Mouse (Mus musculus) hindbrain, embryonic 16.5 days (tissue): ENCODE results near the gene Cwc22. TPM values are rescaled to one million over a fixed set of nuclear protein-coding genes. Genes with fewer than 3 reads are reported as not detected.

ENCODE experiments used
- ATAC-seq: fragments of 200-750 bp; cut with Nextera tagmentation; 2 replicates; pipeline ENCODE4 v1.8.0; 2017; ENCODE audit warnings: moderate TSS enrichment, moderate library complexity
- H3K27ac ChIP-seq: fragments of 300-500 bp; sonication (generic); 2 replicates; pipeline ENCODE4 v1.5.1; 2014; ENCODE audit warnings: low read depth, mild to moderate bottlenecking, control low read depth, low read length, moderate library complexity
- H3K27me3 ChIP-seq: fragments of 300-500 bp; sonication (generic); replicated peaks from 2 replicates; pipeline ENCODE4 v1.6.1; 2014; ENCODE audit warnings: low read length; ENCODE audit not compliant: control insufficient read depth, insufficient read depth
- H3K36me3 ChIP-seq: fragments of 300-500 bp; sonication (generic); 2 replicates; pipeline ENCODE4 v1.6.1; 2014; ENCODE audit warnings: mild to moderate bottlenecking, low read length, moderate library complexity, mixed read lengths; ENCODE audit not compliant: control insufficient read depth, insufficient read depth
- H3K4me1 ChIP-seq: fragments of 300-500 bp; sonication (generic); 2 replicates; pipeline ENCODE4 v1.6.1; 2014; ENCODE audit warnings: low read depth, low read length; ENCODE audit not compliant: control insufficient read depth, insufficient read depth
- H3K4me2 ChIP-seq: fragments of 300-500 bp; sonication (generic); 2 replicates; pipeline ENCODE4 v1.6.1; 2014; ENCODE audit warnings: mild to moderate bottlenecking, low read length, control low read depth, moderate library complexity
- H3K4me3 ChIP-seq: fragments of 300-500 bp; sonication (generic); 2 replicates; pipeline ENCODE4 v1.5.1; 2014; ENCODE audit warnings: mild to moderate bottlenecking, low read length, control low read depth, moderate library complexity
- H3K9ac ChIP-seq: fragments of 300-500 bp; sonication (generic); 2 replicates; pipeline ENCODE4 v1.6.1; 2014; ENCODE audit warnings: low read depth, mild to moderate bottlenecking, control low read depth, low read length, moderate library complexity
- H3K9me3 ChIP-seq: fragments of 300-500 bp; sonication (generic); 2 replicates; pipeline ENCODE4 v1.6.1; 2014; ENCODE audit warnings: mild to moderate bottlenecking, low read length, moderate library complexity; ENCODE audit not compliant: control insufficient read depth
- WGBS: fragments of 180-500 bp; shearing (Covaris S2); extraction: QIAGEN DNeasy Blood & Tissue Kit; methylation state at CpG from one replicate; pipeline ENCODE4 v1.1.7; 2014; 5-methylcytosine and 5-hydroxymethylcytosine counted together
- polyA plus RNA-seq: library from polyadenylated mRNA; unstranded; fragments of >200 nt; fragmentation: Nextera tagmentation; extraction: Ambion mirVana; gene quantifications from 2 replicates; pipeline ENCODE4 v1.2.1, GENCODE M21; 2015

The Cwc22 gene
- polyA plus RNA-seq, 1 experiment from 2014 or later = 18.7 TPM

DNA sequence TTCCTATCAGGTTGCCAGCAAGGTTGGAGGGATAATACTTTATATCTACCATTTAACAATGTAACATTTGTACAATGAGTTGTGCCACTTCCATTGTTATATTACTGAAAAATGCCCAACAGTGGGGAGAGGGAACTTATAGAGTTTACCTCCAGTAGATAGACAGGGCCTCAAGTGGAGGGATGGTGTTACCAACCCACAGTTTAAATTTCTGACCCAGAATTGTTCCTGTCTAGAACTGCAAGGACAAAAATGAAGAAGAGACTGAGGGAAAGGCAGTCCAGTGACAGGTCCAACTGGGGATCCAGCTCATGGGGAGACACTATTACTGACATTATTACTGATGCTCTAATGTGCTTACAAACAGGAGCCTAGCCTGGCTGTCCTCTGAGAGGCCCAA is 72.4 kb downstream of the Cwc22 start:
- H3K36me3 ChIP-seq = no peaks in the 10 kb centered on the region
- H3K4me3 ChIP-seq = no peak overlapping the region
- H3K4me2 ChIP-seq = no peak overlapping the region
- ATAC-seq = no peak
- H3K4me1 ChIP-seq = no peaks in the 10 kb centered on the region
- H3K27ac ChIP-seq = no peak overlapping the region
- H3K27me3 ChIP-seq = no peaks in the 10 kb centered on the region
- no peak overlapping the region for H3K9ac ChIP-seq
- H3K9me3 ChIP-seq = no peaks in the 10 kb centered on the region

DNA sequence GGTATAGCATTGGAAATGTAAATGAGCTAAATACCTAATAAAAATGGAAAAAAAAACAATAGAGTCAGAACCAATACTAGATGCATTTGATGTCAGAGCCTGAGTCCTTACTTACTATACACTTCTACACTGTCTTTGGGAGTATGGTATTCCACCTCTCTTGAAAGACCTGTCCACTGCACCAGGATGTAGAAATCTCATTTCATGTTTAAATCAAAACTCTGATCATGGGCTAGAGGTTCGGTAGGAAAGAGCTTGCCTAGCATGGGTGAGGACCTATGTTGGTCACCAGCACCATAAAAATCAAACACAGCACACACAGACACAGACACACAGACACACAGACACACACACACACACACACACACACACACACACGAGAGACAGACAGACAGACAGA is 73.5 kb downstream of the Cwc22 start:
- no peak overlapping the region for H3K4me2 ChIP-seq
- 85% methylated on average over 2 of the region's 2 CpGs for WGBS
- no peak overlapping the region for H3K9ac ChIP-seq
- no peaks in the 10 kb centered on the region for H3K4me1 ChIP-seq
- H3K4me3 ChIP-seq = no peak overlapping the region
- H3K27ac ChIP-seq = no peak overlapping the region
- H3K36me3 ChIP-seq = no peaks in the 10 kb centered on the region
- no peaks in the 10 kb centered on the region for H3K9me3 ChIP-seq
- ATAC-seq = no peak
- no peaks in the 10 kb centered on the region for H3K27me3 ChIP-seq

DNA sequence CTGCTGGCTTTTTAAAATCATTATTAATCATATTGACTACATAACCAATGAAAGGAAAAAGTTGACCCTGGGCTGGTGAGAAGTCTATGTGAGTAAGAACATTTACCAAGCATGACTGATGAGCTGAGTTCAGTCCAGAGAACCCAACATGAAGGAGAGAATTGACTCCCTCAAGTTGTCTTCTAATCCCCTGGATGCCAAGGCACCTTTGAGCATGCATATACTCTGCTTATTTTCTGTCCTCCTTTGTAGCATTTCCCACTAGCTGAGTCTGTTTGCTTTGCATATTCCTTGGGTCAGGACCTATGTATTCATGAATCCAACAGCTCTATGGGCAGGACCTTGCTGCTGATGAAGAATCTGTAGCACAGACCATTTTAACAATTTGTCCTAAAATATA is 75.0 kb downstream of the Cwc22 start:
- Histone ChIP-seq H3K36me3 (no peaks in the 10 kb centered on the region), H3K9me3 (no peaks in the 10 kb centered on the region), H3K4me2 (no peak overlapping the region), H3K27ac (no peak overlapping the region), H3K9ac (no peak overlapping the region), H3K4me3 (no peak overlapping the region), H3K4me1 (no peaks in the 10 kb centered on the region), H3K27me3 (no peaks in the 10 kb centered on the region)
- ATAC-seq = no peak

DNA sequence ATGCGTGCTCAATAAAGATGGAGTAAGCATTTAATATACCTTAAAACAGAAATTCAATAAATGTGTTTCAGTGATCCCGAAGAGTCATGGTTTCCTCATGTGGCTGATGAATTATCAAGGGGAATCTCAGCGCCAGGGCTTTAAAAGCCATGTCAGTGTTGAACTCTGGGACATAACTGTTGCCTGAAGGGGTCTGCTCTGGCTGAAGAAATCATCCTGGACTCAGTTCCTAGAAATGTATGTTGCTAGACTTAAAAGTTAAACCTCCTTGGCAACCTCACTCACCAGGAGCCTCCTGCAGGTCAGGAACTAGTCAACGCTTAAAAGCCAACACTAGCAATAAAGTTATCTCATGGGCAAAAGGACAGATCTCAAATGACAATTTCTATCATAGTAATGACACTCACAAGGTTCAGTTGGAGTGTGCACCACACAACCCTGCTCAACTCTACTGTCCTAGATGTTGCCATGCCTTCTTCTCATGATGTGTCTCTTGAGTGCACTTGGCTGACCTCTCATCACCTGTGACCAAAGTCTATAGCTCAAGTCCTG is 76.4 kb downstream of the Cwc22 start:
- 85% methylated on average over 4 of the region's 4 CpGs for WGBS
- Histone ChIP-seq H3K27ac (no peak overlapping the region), H3K4me3 (no peak overlapping the region), H3K4me2 (no peak overlapping the region), H3K27me3 (no peaks in the 10 kb centered on the region), H3K36me3 (no peaks in the 10 kb centered on the region), H3K9me3 (no peaks in the 10 kb centered on the region; the same call in 1 of the 2 replicates), H3K9ac (no peak overlapping the region), H3K4me1 (no peaks in the 10 kb centered on the region)
- no peak for ATAC-seq

DNA sequence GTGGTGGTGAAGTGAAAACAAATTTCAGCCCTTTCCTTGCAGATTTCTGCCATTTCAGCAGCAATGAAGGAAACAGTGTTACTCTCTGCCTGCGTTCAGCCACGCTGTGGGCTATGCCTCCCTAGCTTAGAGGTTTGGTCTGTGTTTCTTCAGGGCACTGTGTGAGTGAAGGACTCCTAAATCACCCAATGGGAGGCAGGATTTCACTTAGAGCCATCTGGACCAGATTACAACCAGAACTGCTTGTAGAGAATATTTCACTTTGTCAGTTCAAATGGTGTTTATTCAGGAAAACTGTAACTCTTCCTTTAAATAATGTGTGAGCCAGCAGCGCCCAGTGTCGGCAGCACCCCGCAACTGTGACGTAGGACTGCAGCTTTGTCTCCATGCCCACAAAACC is 82.2 kb downstream of the Cwc22 start:
- Histone ChIP-seq H3K4me2 (no peak overlapping the region), H3K9ac (no peak overlapping the region), H3K36me3 (no peaks in the 10 kb centered on the region), H3K9me3 (no peaks in the 10 kb centered on the region; the same call in 1 of the 2 replicates), H3K4me1 (no peaks in the 10 kb centered on the region), H3K27me3 (no peaks in the 10 kb centered on the region), H3K4me3 (no peak overlapping the region), H3K27ac (no peak overlapping the region)
- no peak for ATAC-seq
- 80% methylated on average over 6 of the region's 6 CpGs for WGBS

DNA sequence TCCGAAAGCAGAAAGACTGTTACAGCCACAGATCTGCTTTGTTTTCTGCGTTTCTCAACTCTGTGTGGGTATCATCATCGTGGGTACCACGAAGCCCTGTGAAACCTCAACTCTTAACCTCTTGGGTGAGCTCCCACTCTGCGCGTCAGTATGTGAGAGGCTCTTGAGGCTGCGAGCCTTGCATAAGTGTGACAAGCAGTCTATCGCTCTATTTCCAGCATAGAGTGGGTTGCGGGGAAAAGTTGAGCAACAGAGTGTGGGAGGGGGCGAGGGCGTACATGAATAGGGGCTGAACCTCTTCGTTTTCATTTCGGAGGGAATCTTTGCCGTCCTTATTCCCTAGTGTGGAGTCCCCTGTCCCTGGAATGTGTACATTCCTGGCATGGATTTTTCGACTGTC is 82.7 kb downstream of the Cwc22 start:
- Histone ChIP-seq H3K4me2 (no peak overlapping the region), H3K9ac (no peak overlapping the region), H3K27me3 (no peaks in the 10 kb centered on the region), H3K27ac (no peak overlapping the region), H3K4me3 (no peak overlapping the region), H3K9me3 (no peaks in the 10 kb centered on the region; the same call in 1 of the 2 replicates), H3K36me3 (no peaks in the 10 kb centered on the region), H3K4me1 (no peaks in the 10 kb centered on the region)
- no peak for ATAC-seq
- 82% methylated on average over 15 of the region's 15 CpGs for WGBS

DNA sequence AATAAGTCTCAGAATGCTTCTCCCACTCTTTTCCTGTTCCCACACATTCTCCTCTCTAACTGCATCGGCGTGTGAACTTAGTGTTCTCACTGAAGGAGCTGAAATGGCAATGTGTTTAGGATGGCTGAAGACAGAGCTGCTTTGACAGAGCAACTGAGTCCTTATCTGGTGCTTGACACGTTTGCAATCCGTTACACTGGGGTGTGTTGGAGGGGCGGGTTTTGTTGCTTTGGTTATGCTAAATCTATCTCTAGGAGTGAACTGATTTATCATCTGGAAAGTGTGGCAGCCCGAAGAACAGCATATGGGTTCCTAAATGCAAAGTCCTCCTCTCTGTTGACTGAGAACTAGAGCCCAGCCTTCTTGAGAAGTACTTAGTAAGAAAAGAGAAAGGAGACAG is 104.7 kb downstream of the Cwc22 start:
- H3K4me2 ChIP-seq = no peak overlapping the region
- H3K9ac ChIP-seq = no peak overlapping the region
- no peaks in the 10 kb centered on the region for H3K36me3 ChIP-seq
- H3K9me3 ChIP-seq = no peaks in the 10 kb centered on the region
- H3K27me3 ChIP-seq = no peaks in the 10 kb centered on the region
- no peaks in the 10 kb centered on the region for H3K4me1 ChIP-seq
- no peak overlapping the region for H3K27ac ChIP-seq
- WGBS = 62% methylated on average over 6 of the region's 6 CpGs
- no peak for ATAC-seq
- no peak overlapping the region for H3K4me3 ChIP-seq

DNA sequence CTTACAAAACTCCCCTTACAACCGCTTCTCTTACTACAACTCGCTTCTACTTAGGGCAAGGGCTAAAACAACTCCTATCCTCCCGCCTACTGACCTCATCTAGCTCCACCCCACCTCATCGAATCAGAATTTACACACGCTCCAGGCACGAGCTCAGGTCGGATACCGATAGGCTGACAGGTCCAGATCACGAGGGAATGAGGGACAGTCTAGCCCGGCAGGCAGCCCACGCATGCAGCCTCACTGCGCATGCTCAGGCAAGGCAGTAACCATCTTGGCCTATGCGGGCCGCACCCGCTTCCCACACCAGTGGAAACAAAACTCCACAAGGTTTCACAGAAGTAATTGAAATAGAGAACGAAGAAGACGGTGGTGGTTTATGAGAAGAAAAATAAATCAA is 106.6 kb downstream of the Cwc22 start:
- WGBS = 93% methylated on average over 17 of the region's 17 CpGs
- Histone ChIP-seq H3K4me2 (no peak overlapping the region), H3K9ac (no peak overlapping the region), H3K4me3 (no peak overlapping the region), H3K36me3 (no peaks in the 10 kb centered on the region), H3K4me1 (no peaks in the 10 kb centered on the region), H3K9me3 (no peaks in the 10 kb centered on the region), H3K27ac (no peak overlapping the region), H3K27me3 (no peaks in the 10 kb centered on the region)
- ATAC-seq = no peak

DNA sequence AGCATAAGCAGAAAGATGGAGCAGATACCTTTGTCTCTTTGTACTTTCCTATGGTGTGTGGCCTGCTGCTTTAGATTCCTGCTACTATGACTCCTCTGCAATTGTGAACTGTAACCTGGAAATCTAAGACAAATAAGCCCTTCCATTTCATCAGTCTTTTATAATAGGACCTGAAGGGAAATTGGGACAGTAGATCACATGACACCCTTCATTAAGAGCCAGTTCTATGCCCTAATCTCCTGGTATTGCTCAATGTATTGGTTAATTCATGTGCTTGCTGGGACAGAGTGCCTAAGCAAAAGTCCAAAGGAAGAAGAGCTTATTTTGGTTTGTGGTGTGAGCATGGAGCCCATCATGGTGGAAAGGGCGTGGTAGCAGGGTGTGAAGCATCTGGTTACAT is 107.5 kb downstream of the Cwc22 start:
- Histone ChIP-seq H3K27ac (no peak overlapping the region), H3K9me3 (no peaks in the 10 kb centered on the region), H3K27me3 (no peaks in the 10 kb centered on the region), H3K36me3 (no peaks in the 10 kb centered on the region), H3K4me3 (no peak overlapping the region), H3K4me2 (no peak overlapping the region), H3K9ac (no peak overlapping the region), H3K4me1 (no peaks in the 10 kb centered on the region)
- 92% methylated on average over 1 of the region's 1 CpGs for WGBS
- no peak for ATAC-seq

DNA sequence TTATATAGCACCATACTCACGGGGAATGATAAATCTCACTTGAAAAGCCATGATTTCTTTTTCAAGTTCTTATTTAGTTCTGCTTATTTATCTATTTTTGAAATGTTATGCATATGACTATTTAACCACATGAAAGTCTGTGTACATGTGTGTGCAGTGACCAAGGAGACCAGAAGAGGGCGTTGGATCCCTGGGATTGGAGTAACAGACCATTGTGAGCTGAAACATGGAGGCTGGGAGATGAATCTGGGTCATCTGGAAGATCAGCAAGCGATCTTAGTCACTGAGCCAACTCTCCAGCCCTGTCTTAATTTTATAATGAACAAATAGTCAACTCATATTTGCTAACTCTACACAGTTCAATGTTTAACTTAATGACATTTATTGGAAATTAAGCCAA is 110.4 kb downstream of the Cwc22 start:
- no peak overlapping the region for H3K4me3 ChIP-seq

More for the DNA sequence above, 110.4 kb downstream of the Cwc22 start:
- no peaks in the 10 kb centered on the region for H3K4me1 ChIP-seq
- no peaks in the 10 kb centered on the region for H3K27me3 ChIP-seq
- 63% methylated on average over 3 of the region's 3 CpGs for WGBS
- no peaks in the 10 kb centered on the region for H3K36me3 ChIP-seq
- no peak overlapping the region for H3K4me2 ChIP-seq
- H3K9ac ChIP-seq = no peak overlapping the region
- ATAC-seq = no peak
- H3K9me3 ChIP-seq = no peaks in the 10 kb centered on the region
- H3K27ac ChIP-seq = no peak overlapping the region
